Mouse (Mus musculus) spleen, postnatal 36 days (tissue): ENCODE data around the gene Tmod4.

ENCODE experiments used
- DNase-seq, 2 experiments: peaks; one replicate each; pipeline ENCODE4 v3.0.0; 2022; ENCODE audit warnings: low spot score in 2 of 2, mixed read lengths in 1 of 2

Tmod4 gene

DNA sequence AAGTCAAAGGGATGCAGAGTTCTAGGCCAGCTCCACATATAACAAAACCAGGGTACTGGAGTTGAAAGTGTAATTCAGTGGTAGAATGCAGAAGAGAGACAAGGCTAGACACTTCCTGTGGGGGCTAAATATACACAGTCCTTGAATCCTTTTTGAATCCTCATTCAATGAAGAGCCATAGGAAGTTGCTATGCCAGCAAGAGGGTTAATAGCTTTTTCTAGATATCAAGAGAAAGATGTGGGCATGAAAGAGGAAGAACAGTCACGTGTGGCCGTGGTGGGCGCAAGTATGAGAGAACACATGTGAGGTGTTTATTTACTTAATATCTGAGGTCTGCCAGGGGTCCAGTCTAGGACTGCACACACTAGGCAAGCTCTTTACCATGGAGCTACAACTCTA lies 12.1 kb downstream of the Tmod4 start:
- DNase-seq = peak; percentile 50 to 55

GRCm38 (mm10) chr3:95139586-95140288 lies 15.5 kb downstream of the Tmod4 start:
- DNase-seq = peak; percentile 35

DNA sequence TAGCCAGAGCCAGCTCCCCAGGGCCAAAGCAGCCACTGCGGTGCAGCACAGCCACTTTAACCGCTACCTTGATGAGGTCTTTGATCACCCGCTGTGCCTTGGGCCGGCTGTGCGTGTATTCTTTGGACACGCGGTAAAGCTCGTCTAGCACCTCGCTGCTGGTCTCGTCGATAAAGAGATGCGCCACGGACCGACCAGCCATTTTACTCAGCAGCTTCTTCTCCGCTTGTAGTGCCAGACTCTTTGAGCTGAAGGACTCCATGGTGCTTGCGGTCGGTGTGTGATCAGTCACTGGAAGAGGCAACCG lies 16.0 kb downstream of the Tmod4 start:
- DNase-seq = no peak

DNA sequence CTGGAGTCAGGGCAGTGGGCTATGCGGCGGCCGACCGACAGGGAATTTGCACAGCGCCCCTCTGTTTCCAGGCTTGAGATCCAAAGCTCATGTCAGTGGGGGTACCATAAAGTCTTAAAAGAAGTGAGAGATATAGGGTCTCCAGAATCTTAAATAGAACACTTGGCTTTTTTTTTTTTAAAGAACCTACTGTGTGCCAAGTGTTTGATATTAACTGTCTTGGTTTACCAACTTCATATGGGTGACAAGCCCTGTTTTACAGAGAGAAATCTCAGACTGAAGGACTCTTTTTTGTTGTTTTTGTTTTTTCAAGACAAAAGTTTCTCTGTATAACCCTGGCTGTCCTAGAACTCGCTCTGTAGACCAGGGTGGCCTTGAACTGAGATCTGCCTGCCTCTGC lies 16.5 kb downstream of the Tmod4 start:
- no peak for DNase-seq

- DNase-seq = peak; percentile 85
These were observed 17.2 kb downstream of the Tmod4 start for GRCm38 (mm10) chr3:95141474-95141873.

DNA sequence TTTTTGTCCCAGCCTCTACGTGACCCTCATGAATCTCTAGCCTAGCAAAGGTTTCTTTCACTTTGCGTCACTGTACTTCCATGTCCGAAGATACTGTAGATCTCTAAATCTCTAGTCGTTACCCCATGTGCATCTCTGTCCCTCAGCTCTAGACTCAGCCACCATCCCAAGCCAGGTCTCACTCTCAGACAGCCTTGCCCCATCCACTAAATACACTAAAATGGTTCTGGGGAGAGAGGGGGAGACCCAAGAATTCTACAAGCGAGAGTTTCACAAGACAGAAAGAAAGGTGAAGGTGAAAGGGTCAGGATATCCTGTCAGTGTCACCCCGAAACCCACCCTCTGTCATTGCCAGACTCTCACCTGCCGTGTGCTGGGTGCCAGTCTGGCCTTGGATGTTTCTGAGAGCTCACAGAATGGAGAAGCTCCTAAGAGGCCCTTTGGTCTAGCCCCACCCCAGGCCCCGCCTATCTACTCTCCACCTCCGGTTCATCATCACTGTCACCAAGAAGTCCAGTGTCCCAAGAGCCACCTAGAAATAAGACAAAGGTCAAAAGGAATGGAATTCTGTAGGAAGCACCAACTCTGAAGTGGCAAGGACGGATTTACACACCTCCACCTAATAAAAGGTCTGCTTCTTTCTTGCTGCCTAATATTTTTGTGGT lies 17.8 kb downstream of the Tmod4 start, which contains the start of gene Tnfaip8l2:
Gene Tnfaip8l2 (minus strand): TSS at position 409 of the 665 bp plus-strand sequence.
- peak; percentile 84 to 88 for DNase-seq

- peak; percentile 84 to 87 for DNase-seq
These were observed 18.3 kb downstream of the Tmod4 start for GRCm38 (mm10) chr3:95142617-95143011.

- no peak for DNase-seq
These were observed 23.6 kb downstream of the Tmod4 start for GRCm38 (mm10) chr3:95147924-95148323.

DNA sequence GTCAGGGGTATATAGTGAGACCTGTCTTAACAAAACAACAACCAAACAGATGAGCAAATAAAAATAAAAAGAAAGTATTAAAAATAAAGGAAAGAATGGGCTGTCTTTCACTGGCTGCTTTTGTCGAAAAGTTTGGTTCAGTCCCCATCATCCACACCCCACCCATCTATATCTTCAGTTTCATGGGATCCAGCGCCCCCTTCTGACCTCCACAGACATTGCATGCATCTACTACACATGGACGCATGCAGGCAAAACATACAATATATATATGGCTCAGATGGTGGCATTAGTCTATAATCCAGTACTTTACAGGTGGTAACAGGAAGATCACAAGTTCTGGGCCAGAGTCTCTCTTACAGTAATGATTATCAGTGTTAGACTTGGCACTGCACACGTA lies 29.6 kb downstream of the Tmod4 start:
- DNase-seq = peak; percentile 57 to 66

DNA sequence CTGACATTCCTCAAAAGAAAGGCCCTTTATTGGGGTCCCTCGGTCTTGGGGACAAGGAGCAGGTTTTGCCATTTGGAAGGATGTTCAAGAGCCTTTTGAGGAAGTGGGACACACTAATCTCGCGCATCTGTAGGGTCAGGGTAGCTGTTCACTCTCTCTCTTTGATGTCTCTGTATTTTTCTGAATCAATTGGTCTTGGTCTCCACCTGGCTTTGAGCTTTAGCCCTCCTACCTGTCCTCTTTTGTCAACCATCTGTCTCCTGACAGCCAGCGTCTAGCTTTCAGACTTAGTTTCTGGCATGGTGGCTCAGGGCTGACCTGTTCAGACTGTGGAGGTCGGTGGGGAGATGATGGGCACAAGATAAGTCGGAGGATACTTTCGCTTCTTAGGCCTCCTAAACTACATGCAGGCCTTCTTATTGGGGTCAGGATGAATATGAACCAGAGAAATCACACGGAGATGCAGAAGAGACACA lies 35.3 kb downstream of the Tmod4 start:
- DNase-seq = no peak

DNA sequence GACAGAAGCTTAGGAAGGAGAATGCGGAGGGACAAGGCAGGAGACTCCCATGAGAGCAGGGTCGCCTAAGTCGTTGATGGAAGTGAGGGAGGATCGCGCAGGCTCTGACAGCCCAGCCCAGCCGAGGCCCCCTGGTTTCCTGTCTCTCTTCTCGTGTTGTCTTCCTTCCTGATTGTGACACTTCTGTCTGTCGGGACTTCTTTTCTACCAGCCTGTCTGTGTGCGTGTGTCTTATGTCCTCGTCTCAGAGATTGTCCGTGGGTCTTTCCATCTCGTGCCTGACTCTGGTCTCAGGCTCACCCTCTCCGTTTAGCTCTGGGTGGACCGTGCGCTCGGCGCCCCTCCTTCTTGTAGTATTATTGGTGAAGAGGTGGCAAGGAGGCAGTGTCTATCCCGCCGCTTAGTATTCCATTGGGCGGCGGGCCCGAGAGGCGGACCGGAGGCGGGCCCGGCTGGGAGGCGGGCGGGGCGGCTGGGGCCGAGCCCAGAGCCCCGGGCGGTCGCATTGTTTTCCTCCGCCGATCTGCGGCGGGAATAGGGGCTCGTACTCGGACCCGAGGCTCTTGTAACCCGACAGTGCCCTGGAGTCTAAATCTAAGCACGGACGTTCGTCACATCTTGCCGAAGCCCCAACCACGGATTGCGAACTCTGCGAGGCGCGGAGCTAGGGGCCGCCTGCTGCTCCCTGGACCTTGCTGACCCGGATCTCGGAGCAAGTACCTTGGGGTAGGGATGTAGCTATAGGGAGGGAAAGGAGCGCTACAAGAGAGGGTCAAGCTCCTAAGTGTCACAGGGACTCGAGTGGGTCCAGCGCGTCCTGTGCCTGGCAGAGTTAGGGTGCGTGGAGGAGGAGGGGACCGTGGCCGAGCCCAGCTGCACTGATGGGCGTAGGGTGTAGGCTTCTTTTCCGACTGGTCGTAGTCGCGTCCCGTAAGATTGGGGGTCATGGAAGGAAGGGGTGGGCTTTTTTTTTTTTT lies 36.0 kb downstream of the Tmod4 start, which contains the start of gene Sema6c:
Gene Sema6c (plus strand): TSS at position 471 of the 977 bp plus-strand sequence.
- peak; percentile 86 to 89 for DNase-seq

DNA sequence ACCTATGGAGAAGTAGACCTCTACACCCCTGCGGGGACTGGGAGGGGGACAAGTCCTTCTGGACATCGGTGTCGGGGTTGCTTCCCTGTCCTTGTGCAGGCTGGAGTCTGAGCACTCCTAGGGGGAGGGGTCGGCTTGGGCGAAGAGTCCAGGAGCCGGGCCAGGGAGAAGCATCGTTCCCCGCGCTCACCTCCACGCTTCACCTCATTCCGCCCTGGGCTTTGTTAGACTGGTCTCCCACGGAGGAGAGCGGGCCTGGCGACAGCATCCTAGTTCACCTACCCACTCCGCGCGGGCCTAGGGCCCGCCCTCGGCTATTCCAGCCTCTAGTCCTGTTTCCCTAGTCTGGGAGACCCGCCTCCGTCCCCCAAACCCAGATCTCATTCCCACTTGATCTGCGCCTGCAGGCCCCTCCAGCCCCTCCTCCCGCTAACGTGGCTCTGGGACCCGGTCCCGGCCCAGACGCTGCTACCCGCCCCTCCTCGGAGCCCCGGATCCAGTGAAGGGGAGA lies 36.8 kb downstream of the Tmod4 start:
- no peak for DNase-seq

GRCm38 (mm10) chr3:95161618-95162344 lies 37.5 kb downstream of the Tmod4 start:
- DNase-seq = no peak

GRCm38 (mm10) chr3:95162345-95162628 lies 38.0 kb downstream of the Tmod4 start:
- no peak for DNase-seq

DNA sequence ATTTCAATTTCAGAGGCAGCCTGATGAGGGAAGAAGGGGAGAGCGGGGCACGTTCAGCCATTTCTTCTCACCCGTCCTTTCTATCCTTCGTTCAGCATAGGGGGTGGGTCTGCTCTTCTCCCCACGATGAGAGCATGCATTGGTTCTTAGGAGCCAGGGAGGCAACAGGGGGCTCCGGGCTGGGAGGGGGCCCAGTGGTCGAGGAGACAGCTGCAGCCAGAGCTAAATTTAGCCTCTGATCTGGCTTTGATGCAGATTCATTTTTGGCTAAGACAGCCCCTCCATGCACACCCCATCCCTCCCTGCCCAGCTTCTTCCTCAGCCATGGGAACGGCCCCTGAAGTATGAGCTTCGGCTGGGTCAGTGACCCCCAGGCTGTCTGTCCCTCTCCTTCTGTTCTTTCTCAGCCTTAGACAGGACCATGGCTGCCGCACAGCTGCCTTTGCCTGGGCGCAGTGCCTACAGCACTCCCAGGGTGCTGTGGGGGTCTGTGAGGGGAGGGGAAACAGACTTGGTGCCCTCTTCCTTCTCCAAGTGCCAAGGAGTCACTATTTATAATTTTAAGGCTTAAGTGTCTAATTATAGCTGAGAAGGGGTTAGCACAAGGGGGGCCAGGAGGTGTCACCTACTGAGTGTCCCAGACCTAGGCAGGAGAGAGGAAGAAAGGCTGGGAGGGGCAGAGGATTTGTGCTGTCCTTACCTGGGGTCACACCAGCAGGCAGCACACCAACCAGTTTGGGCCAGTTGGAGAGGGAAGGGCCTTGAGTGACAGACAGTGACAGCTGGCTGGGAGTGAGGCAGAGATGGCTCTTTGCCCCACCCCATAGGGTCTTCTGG lies 39.4 kb downstream of the Tmod4 start:
- DNase-seq = no peak

DNA sequence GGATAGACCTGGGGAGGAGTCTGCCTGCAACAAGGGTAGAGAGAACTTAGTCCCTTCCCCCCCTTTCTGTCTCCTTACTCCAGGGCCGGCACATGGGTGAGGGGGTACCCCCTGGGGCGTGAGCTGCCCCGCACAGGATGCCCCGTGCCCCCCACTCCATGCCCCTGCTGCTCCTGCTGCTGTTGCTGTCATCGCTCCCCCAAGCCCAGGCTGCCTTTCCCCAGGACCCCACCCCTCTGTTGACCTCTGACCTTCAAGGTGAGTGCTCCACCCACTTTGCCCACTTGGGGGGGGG lies 39.9 kb downstream of the Tmod4 start:
- DNase-seq = no peak

DNA sequence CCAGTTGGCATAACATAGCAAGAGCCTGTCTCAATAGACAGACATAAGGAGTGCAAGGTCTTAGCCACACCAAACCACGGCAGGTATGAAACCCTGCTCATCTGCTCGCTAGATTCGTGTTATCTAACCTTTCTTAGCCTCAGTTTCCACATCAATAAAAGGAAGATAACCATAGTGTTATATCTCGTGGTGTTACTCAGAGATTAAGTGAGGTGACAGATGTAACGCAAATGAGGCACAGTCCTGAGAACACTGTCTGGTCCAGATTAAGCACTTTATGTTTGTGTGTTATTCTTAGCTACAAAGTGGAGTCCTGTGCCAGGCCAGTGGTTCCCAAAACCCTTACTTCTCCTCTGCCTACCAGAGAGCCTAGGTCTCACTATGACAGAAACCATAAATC lies 40.6 kb downstream of the Tmod4 start:
- no peak for DNase-seq

- no peak for DNase-seq
These were observed 45.7 kb downstream of the Tmod4 start for GRCm38 (mm10) chr3:95169996-95170395.

DNA sequence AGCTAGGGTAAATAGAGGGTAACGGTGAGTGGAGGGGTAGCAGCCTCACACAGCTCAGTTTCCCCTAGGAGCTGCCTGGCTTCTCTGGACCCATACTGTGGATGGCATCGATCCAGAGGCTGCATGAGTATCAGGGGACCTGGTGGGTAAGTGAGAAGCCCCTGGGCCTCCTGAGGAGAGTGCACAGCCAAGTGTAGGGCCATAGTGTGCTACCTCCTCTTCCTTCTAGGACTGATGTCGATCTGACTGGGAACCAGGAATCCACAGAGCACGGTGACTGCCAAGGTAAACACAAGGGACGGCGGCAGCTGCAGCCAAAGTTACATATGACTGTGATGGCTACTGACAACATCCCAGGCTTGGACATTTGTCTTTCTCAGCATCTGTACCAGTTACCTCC lies 46.8 kb downstream of the Tmod4 start:
- no peak for DNase-seq

GRCm38 (mm10) chr3:95172526-95173255 lies 48.4 kb downstream of the Tmod4 start:
- DNase-seq = no peak
